Mouse (Mus musculus): ENCODE data around the gene Nop9. TPM values are rescaled to one million over a fixed set of nuclear protein-coding genes. Genes with fewer than 3 reads are reported as not detected.

Nop9 gene
- total and polyA plus RNA-seq, 3 experiments: 9.9 to 17.7 (median 17.6) TPM

Other genes starting within 250 kb of the Nop9 start
Only the 30 nearest of the 35 such genes appear.
- 100 to 1,000 TPM; 102 to 157 TPM for gene Dcaf11, start 185.7 kb upstream of the Nop9 start, total RNA-seq (2021)
- 107 and 139 TPM in 2 replicates for gene Dcaf11, start 185.7 kb upstream of the Nop9 start, polyA plus RNA-seq (2012; rRNA removed)
- 1 to 10 TPM in 1 of 2 experiments, not detected in 1; 1.2 TPM for gene A730061H03Rik, start 185.3 kb upstream of the Nop9 start, total RNA-seq (2021)
- gene A730061H03Rik, start 185.3 kb upstream of the Nop9 start, polyA plus RNA-seq (2012; rRNA removed): 3.8 and 4.2 TPM in 2 replicates
- gene Fitm1, start 170.1 kb upstream of the Nop9 start, total RNA-seq (2021): 1 to 10 TPM in 1 of 2 experiments, under 1 TPM in 1; 0.41 to 1.5 TPM
- gene Fitm1, start 170.1 kb upstream of the Nop9 start, polyA plus RNA-seq (2012; rRNA removed): 3.8 and 5.6 TPM in 2 replicates
- 100 to 1,000 TPM; 207 to 360 TPM for gene Psme1, start 167.6 kb upstream of the Nop9 start, total RNA-seq (2021)
- gene Psme1, start 167.6 kb upstream of the Nop9 start, polyA plus RNA-seq (2012; rRNA removed): 87.3 and 96.4 TPM in 2 replicates
- gene Emc9, start 160.4 kb upstream of the Nop9 start, total RNA-seq (2021): 10 to 100 TPM; 24.5 to 38.4 TPM
- 59.2 and 62.9 TPM in 2 replicates for gene Emc9, start 160.4 kb upstream of the Nop9 start, polyA plus RNA-seq (2012; rRNA removed)
- gene Psme2, start 154.6 kb upstream of the Nop9 start, total RNA-seq (2021): 100 to 1,000 TPM; 329 to 332 TPM
- gene Psme2, start 154.6 kb upstream of the Nop9 start, polyA plus RNA-seq (2012; rRNA removed): 49.2 and 65.1 TPM in 2 replicates
- 10 to 100 TPM; 30.8 to 36.6 TPM for gene Rnf31, start 154.0 kb upstream of the Nop9 start, total RNA-seq (2021)
- gene Rnf31, start 154.0 kb upstream of the Nop9 start, polyA plus RNA-seq (2012; rRNA removed): 37.2 and 38.9 TPM in 2 replicates
- gene Irf9, start 142.1 kb upstream of the Nop9 start, total RNA-seq (2021): 10 to 100 TPM; 18.0 to 23.6 TPM
- gene Irf9, start 142.1 kb upstream of the Nop9 start, polyA plus RNA-seq (2012; rRNA removed): 76.9 and 100 TPM in 2 replicates
- gene Rec8, start 127.7 kb upstream of the Nop9 start, total RNA-seq (2021): 10 to 100 TPM in 1 of 2 experiments, 1 to 10 TPM in 1; 7.5 to 10.4 TPM
- 15.9 and 18.4 TPM in 2 replicates for gene Rec8, start 127.7 kb upstream of the Nop9 start, polyA plus RNA-seq (2012; rRNA removed)
- gene Ipo4, start 109.7 kb upstream of the Nop9 start, total RNA-seq (2021): 100 to 1,000 TPM; 126 to 136 TPM
- gene Ipo4, start 109.7 kb upstream of the Nop9 start, polyA plus RNA-seq (2012; rRNA removed): 86.6 and 132 TPM in 2 replicates
- gene Gm49378, start 107.8 kb upstream of the Nop9 start, total RNA-seq (2021): 1 to 10 TPM in 1 of 2 experiments, not detected in 1; 3.9 TPM
- gene Gm49378, start 107.8 kb upstream of the Nop9 start, polyA plus RNA-seq (2012; rRNA removed): 30.0 and 40.2 TPM in 2 replicates
- 10 to 100 TPM; 76.7 to 86.1 TPM for gene Tm9sf1, start 101.9 kb upstream of the Nop9 start, total RNA-seq (2021)
- gene Tm9sf1, start 101.9 kb upstream of the Nop9 start, polyA plus RNA-seq (2012; rRNA removed): 128 and 151 TPM in 2 replicates
- gene Tssk4, start 95.5 kb upstream of the Nop9 start, total RNA-seq (2021): 1 to 10 TPM; 1.2 to 1.5 TPM
- gene Tssk4, start 95.5 kb upstream of the Nop9 start, polyA plus RNA-seq (2012; rRNA removed): 0.52 and 0.59 TPM in 2 replicates
- 10 to 100 TPM; 57.9 to 58.2 TPM for gene Mdp1, start 85.2 kb upstream of the Nop9 start, total RNA-seq (2021)
- gene Mdp1, start 85.2 kb upstream of the Nop9 start, polyA plus RNA-seq (2012; rRNA removed): 13.8 and 17.9 TPM in 2 replicates
- 10 to 100 TPM; 23.1 to 28.5 TPM for gene Gmpr2, start 73.8 kb upstream of the Nop9 start, total RNA-seq (2021)
- gene Gmpr2, start 73.8 kb upstream of the Nop9 start, polyA plus RNA-seq (2012; rRNA removed): 10.0 and 12.4 TPM in 2 replicates
- gene Nedd8, start 73.6 kb upstream of the Nop9 start, total RNA-seq (2021): 100 to 1,000 TPM; 352 to 392 TPM
- gene Nedd8, start 73.6 kb upstream of the Nop9 start, polyA plus RNA-seq (2012; rRNA removed): 214 and 281 TPM in 2 replicates
- gene Tinf2, start 63.9 kb upstream of the Nop9 start, total RNA-seq (2021): 10 to 100 TPM; 29.6 to 35.8 TPM
- gene Tinf2, start 63.9 kb upstream of the Nop9 start, polyA plus RNA-seq (2012; rRNA removed): 10.2 and 11.9 TPM in 2 replicates
- gene Tgm1, start 31.8 kb upstream of the Nop9 start, total RNA-seq (2021): under 1 TPM; 0.23 to 0.45 TPM
- gene Tgm1, start 31.8 kb upstream of the Nop9 start, polyA plus RNA-seq (2012; rRNA removed): 0.27 and 0.28 TPM in 2 replicates
- 10 to 100 TPM; 20.2 to 20.4 TPM for gene Rabggta, start 23.4 kb upstream of the Nop9 start, total RNA-seq (2021)
- 39.5 and 44.7 TPM in 2 replicates for gene Rabggta, start 23.4 kb upstream of the Nop9 start, polyA plus RNA-seq (2012; rRNA removed)
- gene Dhrs1, start within 50 bp of the Nop9 start, total RNA-seq (2021): 10 to 100 TPM; 70.7 to 93.5 TPM
- gene Dhrs1, start within 50 bp of the Nop9 start, polyA plus RNA-seq (2012; rRNA removed): 49.6 and 68.1 TPM in 2 replicates
- 1 to 10 TPM; 1.2 to 1.7 TPM for gene Cideb, start 12.8 kb downstream of the Nop9 start, total RNA-seq (2021)
- gene Cideb, start 12.8 kb downstream of the Nop9 start, polyA plus RNA-seq (2012; rRNA removed): 0.70 and 0.74 TPM in 2 replicates
- gene Ltb4r2, start 15.7 kb downstream of the Nop9 start, total RNA-seq (2021): under 1 TPM in 1 of 2 experiments, not detected in 1; 0.14 TPM
- 0.39 TPM in 1 of 2 replicates, not detected in the other for gene Ltb4r2, start 15.7 kb downstream of the Nop9 start, polyA plus RNA-seq (2012; rRNA removed)
- gene Ltb4r1, start 20.3 kb downstream of the Nop9 start, total RNA-seq (2021): under 1 TPM in 1 of 2 experiments, not detected in 1; 0.76 TPM
- gene Ltb4r1, start 20.3 kb downstream of the Nop9 start, polyA plus RNA-seq (2012; rRNA removed): 1.4 and 1.7 TPM in 2 replicates
- gene Adcy4, start 38.4 kb downstream of the Nop9 start, total RNA-seq (2021): 10 to 100 TPM in 1 of 2 experiments, 1 to 10 TPM in 1; 9.8 to 12.5 TPM
- gene Adcy4, start 38.4 kb downstream of the Nop9 start, polyA plus RNA-seq (2012; rRNA removed): 17.1 and 21.0 TPM in 2 replicates
- 1 to 10 TPM; 3.3 to 3.7 TPM for gene Ripk3, start 43.2 kb downstream of the Nop9 start, total RNA-seq (2021)
- gene Ripk3, start 43.2 kb downstream of the Nop9 start, polyA plus RNA-seq (2012; rRNA removed): 6.2 and 6.4 TPM in 2 replicates
- 10 to 100 TPM; 17.9 to 21.9 TPM for gene Nfatc4, start 77.5 kb downstream of the Nop9 start, total RNA-seq (2021)
- gene Nfatc4, start 77.5 kb downstream of the Nop9 start, polyA plus RNA-seq (2012; rRNA removed): 50.5 and 58.1 TPM in 2 replicates
- 10 to 100 TPM in 1 of 2 experiments, 1 to 10 TPM in 1; 7.2 to 16.1 TPM for gene Nynrin, start 108.3 kb downstream of the Nop9 start, total RNA-seq (2021)
- gene Nynrin, start 108.3 kb downstream of the Nop9 start, polyA plus RNA-seq (2012; rRNA removed): 5.1 and 5.3 TPM in 2 replicates
- under 1 TPM in 1 of 2 experiments, not detected in 1; 0.20 TPM for gene Cbln3, start 138.7 kb downstream of the Nop9 start, total RNA-seq (2021)
- gene Cbln3, start 138.7 kb downstream of the Nop9 start, polyA plus RNA-seq (2012; rRNA removed): 0.03 and 0.25 TPM in 2 replicates
- gene Khnyn, start 139.3 kb downstream of the Nop9 start, total RNA-seq (2021): 10 to 100 TPM; 12.3 to 18.2 TPM
- 13.0 and 14.6 TPM in 2 replicates for gene Khnyn, start 139.3 kb downstream of the Nop9 start, polyA plus RNA-seq (2012; rRNA removed)
- gene Sdr39u1, start 154.6 kb downstream of the Nop9 start, total RNA-seq (2021): 10 to 100 TPM; 81.0 to 92.5 TPM
- gene Sdr39u1, start 154.6 kb downstream of the Nop9 start, polyA plus RNA-seq (2012; rRNA removed): 45.9 and 52.8 TPM in 2 replicates